Mouse (Mus musculus) midbrain, embryonic 14.5 days (tissue): ENCODE measurements around the gene Lemd1. TPM values are rescaled to one million over a fixed set of nuclear protein-coding genes. Genes with fewer than 3 reads are reported as not detected.
A peak's percentile ranks its signal among the peaks of the same experiment; 100 is the strongest.

Experiments
- ATAC-seq: fragments of 200-750 bp; cut with Nextera tagmentation; 2 replicates; pipeline ENCODE4 v1.8.0; 2017; ENCODE audit warnings: moderate number of reproducible peaks, moderate library complexity; ENCODE audit not compliant: low FRiP score, low TSS enrichment
- DNase-seq: peaks from one replicate; pipeline ENCODE4 v3.0.0-alpha.2; 2015
- H3K27ac ChIP-seq: fragments of 300-500 bp; sonication (generic); replicated peaks from 2 replicates; pipeline ENCODE4 v1.5.1; 2014; ENCODE audit warnings: mild to moderate bottlenecking, low read depth, low read length, moderate library complexity
- H3K27me3 ChIP-seq: fragments of 300-500 bp; sonication (generic); 2 replicates; pipeline ENCODE4 v1.6.1; 2014; ENCODE audit warnings: low read length, control low read depth, mixed read lengths; ENCODE audit not compliant: control insufficient read depth, insufficient read depth
- H3K36me3 ChIP-seq: fragments of 300-500 bp; sonication (generic); 2 replicates; pipeline ENCODE4 v1.6.1; 2014; ENCODE audit warnings: low read length, control low read depth; ENCODE audit not compliant: control insufficient read depth, insufficient read depth
- H3K4me1 ChIP-seq: fragments of 300-500 bp; sonication (generic); 2 replicates; pipeline ENCODE4 v1.6.1; 2014; ENCODE audit warnings: mild to moderate bottlenecking, antibody characterized with exemption, low read length, control low read depth; ENCODE audit not compliant: control insufficient read depth, insufficient read depth
- H3K4me2 ChIP-seq: fragments of 300-500 bp; sonication (generic); 2 replicates; pipeline ENCODE4 v1.6.1; 2014; ENCODE audit warnings: mild to moderate bottlenecking, low read length, moderate library complexity
- H3K4me3 ChIP-seq: fragments of 300-500 bp; sonication (generic); replicated peaks from 2 replicates; pipeline ENCODE4 v1.5.1; 2014; ENCODE audit warnings: low read depth, low read length
- H3K9ac ChIP-seq: fragments of 300-500 bp; sonication (generic); replicated peaks from 2 replicates; pipeline ENCODE4 v1.6.1; 2014; ENCODE audit warnings: mild to moderate bottlenecking, low read length, moderate library complexity
- H3K9me3 ChIP-seq: fragments of 300-500 bp; sonication (generic); 2 replicates; pipeline ENCODE4 v1.6.1; 2016; ENCODE audit warnings: low read length, control low read depth, mixed read lengths; ENCODE audit not compliant: control insufficient read depth
- WGBS: fragments of 180-500 bp; shearing (Covaris S2); extraction: QIAGEN DNeasy Blood & Tissue Kit; methylation state at CpG from one replicate; pipeline ENCODE4 v1.1.7; 2014; 5-methylcytosine and 5-hydroxymethylcytosine counted together
- polyA plus RNA-seq: library from polyadenylated mRNA; unstranded; fragments of >200 nt; fragmentation: Nextera tagmentation; extraction: Ambion mirVana; gene quantifications from 2 replicates; pipeline ENCODE4 v1.2.1, GENCODE M21; 2014

Lemd1 gene
- polyA plus RNA-seq, 1 experiment from 2014 or later, result 23.2 TPM

DNA sequence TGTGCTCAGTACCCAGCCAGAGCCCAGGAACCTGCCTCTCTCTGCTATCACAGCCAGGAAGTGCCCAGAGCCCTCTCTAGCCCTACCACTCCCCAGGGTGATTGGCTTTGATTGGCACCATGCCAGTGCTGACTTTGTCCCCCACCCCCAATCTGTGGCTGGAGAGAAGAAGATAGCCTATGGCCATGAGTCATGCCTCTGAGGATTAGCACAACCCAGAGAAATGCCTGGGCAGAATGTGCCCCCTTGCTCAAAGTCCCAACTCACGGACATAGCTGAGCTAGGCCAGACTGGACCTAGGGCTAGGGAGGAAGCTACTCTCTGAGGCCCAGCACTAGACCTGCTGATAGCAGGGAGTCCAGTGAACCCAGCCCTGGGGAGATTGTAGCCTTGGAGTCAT, 41.1 kb upstream of the Lemd1 start:
- no peaks in the 10 kb centered on the region for H3K9me3 ChIP-seq
- H3K4me1 ChIP-seq, result 0 out of 2 replicates have a peak, but pooled peaks cover 7% of the 10 kb centered on the region
- no peaks in the 10 kb centered on the region for H3K36me3 ChIP-seq
- no peak overlapping the region for H3K27ac ChIP-seq
- ATAC-seq (no peak), DNase-seq (no peak)
- 60% methylated on average over 1 of the region's 1 CpGs for whole genome bisulfite sequencing
- no peaks in the 10 kb centered on the region for H3K27me3 ChIP-seq
- no peak overlapping the region for H3K4me3 ChIP-seq
- no peak overlapping the region for H3K4me2 ChIP-seq
- H3K9ac ChIP-seq, result no peak overlapping the region

GRCm38 (mm10) chr1:132150817-132151601, 40.2 kb upstream of the Lemd1 start:
- Histone ChIP-seq H3K27ac (no peak overlapping the region), H3K36me3 (no peaks in the 10 kb centered on the region), H3K9ac (no peak overlapping the region), H3K4me3 (no peak overlapping the region), H3K9me3 (no peaks in the 10 kb centered on the region), H3K4me1 (0 out of 2 replicates have a peak, but pooled peaks cover 7% of the 10 kb centered on the region), H3K27me3 (no peaks in the 10 kb centered on the region), H3K4me2 (no peak overlapping the region)
- DNase-seq (no peak), ATAC-seq (no peak)
- WGBS, result 72% methylated on average over 15 of the region's 15 CpGs

- H3K4me3 ChIP-seq, result no peak overlapping the region
- H3K27me3 ChIP-seq, result no peaks in the 10 kb centered on the region
- no peak for DNase-seq
- ATAC-seq, result no peak
- H3K9ac ChIP-seq, result no peak overlapping the region
- H3K27ac ChIP-seq, result no peak overlapping the region
- 0 out of 2 replicates have a peak, but pooled peaks cover 7% of the 10 kb centered on the region for H3K4me1 ChIP-seq
- no peaks in the 10 kb centered on the region for H3K9me3 ChIP-seq
- no peaks in the 10 kb centered on the region for H3K36me3 ChIP-seq
- WGBS, result 66% methylated on average over 2 of the region's 2 CpGs
- H3K4me2 ChIP-seq, result no peak overlapping the region
Observed at GRCm38 (mm10) chr1:132151908-132152307, 39.3 kb upstream of the Lemd1 start.

DNA sequence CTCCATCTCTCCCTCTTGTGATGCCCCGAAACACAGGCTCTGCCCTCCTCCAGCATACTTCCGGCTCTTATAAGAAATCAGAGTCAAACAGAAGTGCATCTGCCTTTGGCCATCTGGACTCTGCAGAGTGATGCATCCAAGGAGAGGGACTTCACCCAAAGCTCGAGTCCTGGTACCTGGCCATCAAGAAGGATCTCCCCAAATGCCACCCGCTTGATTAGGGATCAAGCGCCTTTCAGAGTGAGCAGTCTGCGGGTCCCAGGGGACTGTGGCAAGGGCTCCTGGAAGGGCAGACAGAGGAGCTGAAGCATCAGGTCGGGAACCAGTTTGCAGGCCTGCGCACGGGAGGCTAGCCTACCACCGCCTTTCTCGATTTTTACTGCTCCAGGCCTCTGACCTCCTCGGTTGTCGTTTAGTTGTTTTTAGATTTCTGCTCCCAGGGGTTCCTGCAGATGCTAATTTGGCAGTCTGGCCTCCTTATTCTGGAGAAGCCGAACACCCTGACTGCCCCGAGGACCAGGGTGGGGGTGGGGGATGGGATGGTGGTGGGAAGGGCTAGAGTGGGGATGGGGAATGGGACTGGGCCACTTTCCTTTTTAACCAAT, 38.0 kb upstream of the Lemd1 start:
- Histone ChIP-seq H3K27me3 (no peaks in the 10 kb centered on the region), H3K27ac (no peak overlapping the region), H3K36me3 (no peaks in the 10 kb centered on the region), H3K4me1 (peaks cover 14% of the 10 kb centered on the region), H3K9me3 (no peaks in the 10 kb centered on the region), H3K9ac (no peak overlapping the region), H3K4me3 (no peak overlapping the region), H3K4me2 (no peak overlapping the region)
- WGBS, result 34% methylated on average over 15 of the region's 15 CpGs
- ATAC-seq (no peak), DNase-seq (no peak)

- no peaks in the 10 kb centered on the region for H3K36me3 ChIP-seq
- WGBS, result 13% methylated on average over 8 of the region's 8 CpGs
- peaks cover 14% of the 10 kb centered on the region for H3K4me1 ChIP-seq
- DNase-seq, result no peak
- no peak overlapping the region for H3K27ac ChIP-seq
- no peak overlapping the region for H3K9ac ChIP-seq
- ATAC-seq, result no peak
- no peak overlapping the region for H3K4me3 ChIP-seq
- H3K4me2 ChIP-seq, result no peak overlapping the region
- no peaks in the 10 kb centered on the region for H3K27me3 ChIP-seq
- no peaks in the 10 kb centered on the region for H3K9me3 ChIP-seq
Observed at GRCm38 (mm10) chr1:132153691-132154090, 37.5 kb upstream of the Lemd1 start.

- no peak overlapping the region for H3K27ac ChIP-seq
- H3K4me2 ChIP-seq, result no peak overlapping the region
- DNase-seq, result peak; percentile 92
- WGBS, result 10% methylated on average over 6 of the region's 6 CpGs
- H3K9ac ChIP-seq, result no peak overlapping the region
- H3K27me3 ChIP-seq, result no peaks in the 10 kb centered on the region
- H3K36me3 ChIP-seq, result no peaks in the 10 kb centered on the region
- no peak; the same call in 1 of the 2 replicates for ATAC-seq
- no peak overlapping the region for H3K4me3 ChIP-seq
- peaks cover 27% of the 10 kb centered on the region for H3K4me1 ChIP-seq
- H3K9me3 ChIP-seq, result no peaks in the 10 kb centered on the region
Observed at GRCm38 (mm10) chr1:132155737-132156136, 35.5 kb upstream of the Lemd1 start.

DNA sequence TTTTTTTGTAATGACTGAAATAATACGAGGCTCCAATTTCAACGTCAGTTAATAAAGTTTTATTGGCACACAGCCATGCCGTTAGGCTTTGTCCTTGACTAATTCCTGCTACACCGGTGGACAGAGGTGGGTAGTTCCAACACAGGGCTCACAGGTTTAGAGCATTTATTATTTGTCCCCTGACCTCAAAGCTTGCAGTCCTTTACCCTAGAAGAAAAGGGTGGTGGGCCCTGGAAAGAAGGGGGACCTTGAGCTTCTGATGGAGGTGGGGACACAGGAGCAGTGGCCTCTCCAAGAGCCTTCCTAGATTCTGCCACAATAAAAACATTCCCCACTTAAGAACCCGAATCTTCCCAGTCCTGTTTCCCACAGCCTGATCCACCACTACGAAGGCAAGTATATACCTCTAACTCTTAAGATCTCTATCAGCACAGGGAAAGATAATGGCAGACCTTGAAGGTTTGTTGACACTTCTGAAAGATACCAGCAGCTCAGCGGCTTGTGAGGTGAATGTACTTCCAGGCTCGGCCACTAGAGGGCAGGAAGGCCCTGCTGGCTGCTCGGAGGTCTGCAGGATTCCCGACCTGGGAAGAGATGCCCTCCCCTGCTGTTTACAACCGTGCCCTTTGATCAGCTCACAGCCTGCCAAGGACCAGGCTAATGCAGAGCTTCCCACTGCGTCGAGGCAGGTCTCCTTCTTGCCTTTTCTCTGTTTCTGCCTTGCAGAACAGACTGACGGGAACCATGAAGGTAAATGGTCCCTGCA, 34.0 kb upstream of the Lemd1 start:
- Histone ChIP-seq H3K27me3 (no peaks in the 10 kb centered on the region), H3K9me3 (no peaks in the 10 kb centered on the region), H3K4me1 (peaks cover 27% of the 10 kb centered on the region), H3K4me3 (no peak overlapping the region), H3K36me3 (no peaks in the 10 kb centered on the region), H3K9ac (no peak overlapping the region), H3K27ac (peak overlapping the region; percentile 63), H3K4me2 (peak overlapping the region; percentile 33)
- DNase-seq, result peak; percentile 95
- peak; percentile 83; the same call in 1 of the 2 replicates for ATAC-seq
- 24% methylated on average over 14 of the region's 14 CpGs for WGBS

DNA sequence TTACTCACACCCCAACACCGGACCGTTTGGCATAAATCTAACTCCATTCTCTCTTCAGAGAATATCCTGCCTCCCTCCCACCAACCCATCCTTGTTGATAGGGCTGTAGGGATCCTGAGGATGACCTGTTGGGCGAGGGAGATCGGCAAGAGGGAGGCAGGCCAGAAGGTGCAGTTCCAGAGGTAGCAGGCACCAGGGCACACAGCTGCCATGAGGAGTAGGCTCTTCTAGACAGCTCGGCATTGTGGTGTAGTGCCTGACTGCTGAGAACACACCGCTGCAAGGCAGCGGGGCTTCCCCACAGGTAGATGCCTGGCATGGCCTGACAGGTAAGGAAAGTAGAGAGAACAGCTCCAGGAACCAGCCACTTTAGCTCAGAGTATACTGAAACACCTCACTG, 33.4 kb upstream of the Lemd1 start:
- H3K4me3 ChIP-seq, result no peak overlapping the region
- no peak overlapping the region for H3K9ac ChIP-seq
- H3K27me3 ChIP-seq, result no peaks in the 10 kb centered on the region
- H3K27ac ChIP-seq, result peak overlapping the region; percentile 63
- DNase-seq (no peak), ATAC-seq (peak; percentile 28; the same call in 1 of the 2 replicates)
- peak overlapping the region; percentile 33 for H3K4me2 ChIP-seq
- WGBS, result 24% methylated on average over 7 of the region's 7 CpGs
- no peaks in the 10 kb centered on the region for H3K9me3 ChIP-seq
- no peaks in the 10 kb centered on the region for H3K36me3 ChIP-seq
- H3K4me1 ChIP-seq, result peaks cover 27% of the 10 kb centered on the region
